Mouse (Mus musculus) spleen, postnatal 10 days (tissue): ENCODE measurements around the gene Atg2a.

Experiments
- DNase-seq, 2 experiments: peaks; one replicate each; pipeline ENCODE4 v3.0.0; 2021 to 2022; ENCODE audit warnings: low spot score in 2 of 2

The Atg2a gene

GRCm38 (mm10) chr19:6247526-6248300, 6.2 kb downstream of the Atg2a start:
- no peak for DNase-seq

GRCm38 (mm10) chr19:6253021-6253420, 11.6 kb downstream of the Atg2a start:
- DNase-seq = no peak

GRCm38 (mm10) chr19:6260428-6260827, 19.0 kb downstream of the Atg2a start:
- DNase-seq = peak in 1 of 2 experiments; percentile 57

GRCm38 (mm10) chr19:6260946-6261345, 19.5 kb downstream of the Atg2a start:
- DNase-seq = no peak

GRCm38 (mm10) chr19:6261379-6261778, 19.9 kb downstream of the Atg2a start:
- DNase-seq = no peak

- peak; percentile 79 to 90 for DNase-seq
Measured at GRCm38 (mm10) chr19:6262222-6262621, 20.8 kb downstream of the Atg2a start.

- DNase-seq = no peak
Measured at GRCm38 (mm10) chr19:6262839-6263433, 21.5 kb downstream of the Atg2a start.

GRCm38 (mm10) chr19:6264200-6264599, 22.7 kb downstream of the Atg2a start:
- DNase-seq = no peak

- no peak for DNase-seq
Measured at GRCm38 (mm10) chr19:6264945-6265344, 23.5 kb downstream of the Atg2a start.

GRCm38 (mm10) chr19:6265727-6266182, 24.3 kb downstream of the Atg2a start:
- no peak for DNase-seq

- no peak for DNase-seq
Measured at GRCm38 (mm10) chr19:6267306-6268169, 26.1 kb downstream of the Atg2a start.

GRCm38 (mm10) chr19:6268170-6268528, 26.7 kb downstream of the Atg2a start:
- peak; percentile 92 to 93 for DNase-seq

GRCm38 (mm10) chr19:6268670-6269132, 27.2 kb downstream of the Atg2a start:
- no peak for DNase-seq

- DNase-seq = no peak
Measured at GRCm38 (mm10) chr19:6269798-6270475, 28.5 kb downstream of the Atg2a start.

- no peak for DNase-seq
Measured at GRCm38 (mm10) chr19:6270661-6271060, 29.2 kb downstream of the Atg2a start.

- DNase-seq = no peak
Measured at GRCm38 (mm10) chr19:6271206-6271605, 29.7 kb downstream of the Atg2a start.

GRCm38 (mm10) chr19:6272053-6272452, 30.6 kb downstream of the Atg2a start:
- no peak for DNase-seq

- no peak for DNase-seq
Measured at GRCm38 (mm10) chr19:6272738-6273137, 31.3 kb downstream of the Atg2a start.

GRCm38 (mm10) chr19:6273592-6273991, 32.1 kb downstream of the Atg2a start:
- no peak for DNase-seq

GRCm38 (mm10) chr19:6273998-6274608, 32.6 kb downstream of the Atg2a start:
- DNase-seq = no peak

GRCm38 (mm10) chr19:6275740-6276389, 34.4 kb downstream of the Atg2a start:
- peak in 1 of 2 experiments; percentile 67 for DNase-seq
